Mouse (Mus musculus) embryonic facial prominence, embryonic 11.5 days (tissue): ENCODE measurements around the gene Grb10. TPM values are rescaled to one million over a fixed set of nuclear protein-coding genes. Genes with fewer than 3 reads are reported as not detected.

ENCODE experiments used
- ATAC-seq: fragments of 200-750 bp; cut with Nextera tagmentation; replicated peaks from 2 replicates; pipeline ENCODE4 v1.8.0; 2017; ENCODE audit warnings: low read depth; ENCODE audit not compliant: insufficient number of reproducible peaks, low FRiP score, low TSS enrichment
- DNase-seq: peaks from one replicate; pipeline ENCODE4 v3.0.0-alpha.2; 2015; ENCODE audit warnings: low spot score
- H3K27ac ChIP-seq: fragments of 300-500 bp; sonication (generic); replicated peaks from 2 replicates; pipeline ENCODE4 v1.5.1; 2014; ENCODE audit warnings: mild to moderate bottlenecking, low read depth, low read length, control low read depth
- H3K27me3 ChIP-seq: fragments of 300-500 bp; sonication (generic); 2 replicates; pipeline ENCODE4 v1.6.1; 2014; ENCODE audit warnings: mild to moderate bottlenecking, low read length, moderate library complexity, mixed read lengths; ENCODE audit not compliant: control insufficient read depth, insufficient read depth
- H3K36me3 ChIP-seq: fragments of 300-500 bp; sonication (generic); replicated peaks from 2 replicates; pipeline ENCODE4 v1.6.1; 2014; ENCODE audit warnings: low read depth, mild to moderate bottlenecking, low read length, moderate library complexity, mixed read lengths; ENCODE audit not compliant: control insufficient read depth, insufficient read depth
- H3K4me1 ChIP-seq: fragments of 300-500 bp; sonication (generic); 2 replicates; pipeline ENCODE4 v1.6.1; 2014; ENCODE audit warnings: low read length, mixed read lengths; ENCODE audit not compliant: control insufficient read depth, insufficient read depth
- H3K4me2 ChIP-seq: fragments of 300-500 bp; sonication (generic); 2 replicates; pipeline ENCODE4 v1.6.1; 2014; ENCODE audit warnings: low read depth, mild to moderate bottlenecking, control low read depth, low read length, moderate library complexity
- H3K4me3 ChIP-seq: fragments of 300-500 bp; sonication (generic); 2 replicates; pipeline ENCODE4 v1.5.1; 2014; ENCODE audit warnings: low read depth, low read length, control low read depth
- H3K9ac ChIP-seq: fragments of 300-500 bp; sonication (generic); replicated peaks from 2 replicates; pipeline ENCODE4 v1.6.1; 2014; ENCODE audit warnings: mild to moderate bottlenecking, control low read depth, low read length
- H3K9me3 ChIP-seq: fragments of 300-500 bp; sonication (generic); replicated peaks from 2 replicates; pipeline ENCODE4 v1.6.1; 2016; ENCODE audit warnings: mild to moderate bottlenecking, low read length, inconsistent platforms, mixed read lengths; ENCODE audit not compliant: control insufficient read depth
- WGBS: fragments of 180-500 bp; shearing (Covaris S2); extraction: QIAGEN DNeasy Blood & Tissue Kit; methylation state at CpG from one replicate; pipeline ENCODE4 v1.1.7; 2014; 5-methylcytosine and 5-hydroxymethylcytosine counted together
- polyA plus RNA-seq: library from polyadenylated mRNA; unstranded; fragments of >200 nt; fragmentation: Nextera tagmentation; extraction: Ambion mirVana; gene quantifications from 2 replicates; pipeline ENCODE4 v1.2.1, GENCODE M21; 2014

Grb10 gene
- polyA plus RNA-seq, 1 experiment from 2014 or later, result 230 TPM

DNA sequence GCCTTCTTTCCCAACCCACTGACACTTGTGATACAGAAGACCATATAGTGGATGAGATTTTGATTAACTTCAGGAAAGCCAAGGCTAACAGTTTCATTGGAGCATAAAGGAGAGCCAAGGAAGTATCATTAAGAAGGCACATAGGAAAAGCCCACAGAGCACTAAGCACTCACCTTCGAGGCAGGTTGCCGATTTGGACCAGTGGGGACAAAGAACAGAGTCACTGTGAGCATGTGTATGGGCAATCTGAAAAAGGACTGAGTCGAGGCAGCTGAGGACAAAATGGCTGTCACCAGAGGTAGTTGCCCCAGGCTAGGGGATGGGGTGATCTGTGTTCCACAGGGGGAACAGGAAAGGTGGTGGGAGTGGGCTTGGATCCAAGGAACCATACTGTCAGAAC, 140.0 kb downstream of the Grb10 start:
- Histone ChIP-seq H3K4me3 (no peak overlapping the region), H3K9me3 (no peaks in the 10 kb centered on the region), H3K27me3 (no peaks in the 10 kb centered on the region), H3K36me3 (no peaks in the 10 kb centered on the region), H3K4me1 (no peaks in the 10 kb centered on the region), H3K9ac (no peak overlapping the region), H3K27ac (no peak overlapping the region), H3K4me2 (no peak overlapping the region)
- DNase-seq (no peak), ATAC-seq (no peak)
- WGBS, result 89% methylated on average over 3 of the region's 3 CpGs

DNA sequence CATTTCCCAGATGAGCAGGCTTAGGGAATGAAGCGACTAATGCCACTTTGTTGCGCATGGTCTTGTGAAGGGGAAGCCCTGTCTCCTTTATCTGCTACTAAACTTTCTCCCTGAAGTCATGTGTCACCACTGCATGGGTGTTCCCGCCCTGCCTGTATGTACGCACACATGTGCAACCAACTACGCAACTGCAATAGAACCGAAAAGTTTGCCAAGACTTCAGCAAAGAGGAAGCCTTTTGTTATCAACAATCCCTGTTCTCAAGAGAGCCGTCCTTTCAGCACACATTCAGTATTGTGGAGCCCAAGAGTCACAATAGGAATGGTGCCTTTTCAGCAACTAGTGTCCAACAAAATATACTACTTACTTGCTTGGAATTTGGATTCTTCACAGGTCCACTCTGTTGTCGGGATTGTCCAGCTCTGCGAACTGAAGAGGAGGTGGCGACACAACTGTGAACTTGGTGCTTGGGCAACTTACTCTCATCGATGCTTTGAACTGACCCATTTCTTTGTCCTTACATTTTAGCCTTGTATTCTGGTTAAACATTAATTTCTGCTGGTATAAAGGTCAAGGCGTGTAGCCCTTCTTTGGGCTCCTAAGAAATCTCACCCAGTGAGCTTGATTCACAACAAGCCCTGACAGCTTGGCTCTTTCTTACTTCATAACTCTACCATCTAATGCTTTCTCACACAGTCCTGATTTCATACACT, 140.7 kb downstream of the Grb10 start, which contains the start of gene Ddc:
Gene Ddc (minus strand): TSS at position 500 of the 713 bp plus-strand sequence.
- Histone ChIP-seq H3K36me3 (no peaks in the 10 kb centered on the region), H3K4me2 (no peak within 1 kb of the TSS), H3K9ac (no peak within 1 kb of the TSS), H3K27ac (no peak within 1 kb of the TSS), H3K27me3 (no peaks in the 10 kb centered on the region), H3K4me3 (no peak within 1 kb of the TSS), H3K4me1 (no peaks in the 10 kb centered on the region), H3K9me3 (no peaks in the 10 kb centered on the region)
- WGBS, result 91% methylated on average over 12 of the region's 12 CpGs
- ATAC-seq (no peak), DNase-seq (no peak)

DNA sequence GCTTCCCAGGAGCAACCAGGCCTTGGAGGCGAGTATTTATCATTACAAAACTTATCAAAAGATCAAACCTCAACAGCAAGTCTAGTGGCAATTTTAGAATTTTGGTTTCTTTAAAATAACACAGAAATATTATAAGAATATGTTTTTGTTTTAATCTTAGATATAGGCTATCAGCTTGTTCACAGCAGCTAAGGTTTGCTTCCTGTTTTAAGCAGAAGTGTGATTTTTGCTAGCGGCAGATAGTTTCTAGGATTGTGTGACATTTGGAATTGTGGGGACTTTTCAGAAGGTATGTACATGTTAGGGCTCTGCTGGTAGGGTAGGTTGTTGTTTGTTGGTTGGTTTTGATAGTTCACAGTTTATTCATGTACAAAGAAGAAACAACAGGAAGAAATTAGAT, 143.0 kb downstream of the Grb10 start:
- no peaks in the 10 kb centered on the region for H3K27me3 ChIP-seq
- no peak overlapping the region for H3K9ac ChIP-seq
- no peaks in the 10 kb centered on the region for H3K4me1 ChIP-seq
- no peaks in the 10 kb centered on the region for H3K9me3 ChIP-seq
- no peaks in the 10 kb centered on the region for H3K36me3 ChIP-seq
- 88% methylated on average over 2 of the region's 2 CpGs for WGBS
- no peak overlapping the region for H3K4me3 ChIP-seq
- ATAC-seq (no peak), DNase-seq (no peak)
- no peak overlapping the region for H3K4me2 ChIP-seq
- no peak overlapping the region for H3K27ac ChIP-seq

DNA sequence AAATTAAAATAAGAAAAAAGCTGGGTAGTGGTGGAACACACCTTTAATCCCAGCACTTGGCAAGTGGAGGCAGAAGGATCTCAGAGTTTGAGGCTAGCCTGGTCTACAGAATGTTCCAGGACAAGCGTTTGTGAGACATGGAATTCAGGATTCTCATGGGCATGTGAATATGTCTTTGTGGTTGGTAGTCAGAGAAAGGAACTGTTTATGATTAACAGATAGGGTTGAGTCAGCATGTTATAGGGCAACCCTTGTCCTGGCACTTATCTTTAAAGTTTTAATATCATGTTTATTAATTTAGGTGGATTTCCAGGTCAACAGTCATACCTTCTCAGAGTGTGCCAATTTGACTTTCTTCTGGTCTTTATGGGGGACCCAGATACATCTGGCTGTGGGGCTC, 144.7 kb downstream of the Grb10 start:
- H3K4me2 ChIP-seq, result no peak overlapping the region
- no peak overlapping the region for H3K9ac ChIP-seq
- no peaks in the 10 kb centered on the region for H3K36me3 ChIP-seq
- 82% methylated on average over 1 of the region's 1 CpGs for whole genome bisulfite sequencing
- H3K27ac ChIP-seq, result no peak overlapping the region
- no peaks in the 10 kb centered on the region for H3K27me3 ChIP-seq
- ATAC-seq, result no peak
- no peak for DNase-seq
- no peak overlapping the region for H3K4me3 ChIP-seq
- no peaks in the 10 kb centered on the region for H3K9me3 ChIP-seq
- H3K4me1 ChIP-seq, result no peaks in the 10 kb centered on the region

DNA sequence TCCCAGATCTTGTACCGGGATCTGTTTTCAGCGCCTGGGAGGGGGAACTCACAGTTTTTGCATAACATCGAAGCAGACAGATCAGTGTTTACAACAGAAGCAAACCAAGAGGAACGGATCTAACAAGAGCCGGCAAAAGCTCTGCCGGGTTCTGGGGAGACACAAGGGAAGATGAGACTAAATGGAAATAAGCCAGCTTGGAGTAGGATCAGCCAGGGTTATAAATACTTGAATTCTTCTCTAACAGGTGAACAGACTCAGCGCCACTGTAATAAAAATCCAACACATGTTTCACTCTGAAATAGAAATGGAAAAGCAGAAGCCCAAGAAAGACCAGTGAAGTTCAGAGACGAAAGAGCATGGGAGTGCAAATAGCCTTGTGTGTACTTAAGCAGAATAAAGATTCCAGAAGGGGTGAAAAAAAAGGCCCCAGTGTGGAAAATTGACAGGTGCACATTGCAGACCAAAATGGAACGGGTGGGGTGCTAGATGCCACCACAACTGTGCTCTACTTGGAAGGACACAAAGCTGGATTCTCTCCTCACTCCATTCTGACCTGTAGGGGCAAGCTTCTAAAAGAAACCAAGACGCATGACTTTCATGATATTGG, 145.4 kb downstream of the Grb10 start:
- Histone ChIP-seq H3K4me1 (no peaks in the 10 kb centered on the region), H3K4me3 (no peak overlapping the region), H3K36me3 (no peaks in the 10 kb centered on the region), H3K4me2 (no peak overlapping the region), H3K9ac (no peak overlapping the region), H3K9me3 (no peaks in the 10 kb centered on the region), H3K27me3 (no peaks in the 10 kb centered on the region), H3K27ac (no peak overlapping the region)
- no peak for DNase-seq
- no peak for ATAC-seq
- WGBS, result 50% methylated on average over 10 of the region's 10 CpGs

DNA sequence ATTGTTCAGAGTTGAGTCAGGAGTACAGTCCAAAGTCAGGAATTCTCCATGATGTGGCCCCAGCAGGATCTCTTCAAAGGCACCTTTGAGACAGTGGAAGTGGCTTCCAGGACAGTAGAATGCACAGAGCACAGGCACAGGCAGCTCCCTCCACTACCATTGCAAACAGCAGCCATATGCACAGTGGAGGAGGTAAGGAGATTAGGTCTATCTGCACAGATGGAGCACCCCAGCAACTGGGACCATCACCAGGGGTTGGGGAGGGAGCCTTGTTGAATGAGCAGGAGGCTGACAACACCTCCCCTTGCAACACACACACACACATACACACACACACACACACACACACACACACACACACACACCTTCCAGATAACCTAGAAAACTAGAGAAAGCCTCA, 146.7 kb downstream of the Grb10 start:
- Histone ChIP-seq H3K9ac (no peak overlapping the region), H3K27ac (no peak overlapping the region), H3K27me3 (no peaks in the 10 kb centered on the region), H3K4me1 (no peaks in the 10 kb centered on the region), H3K4me2 (no peak overlapping the region), H3K9me3 (no peaks in the 10 kb centered on the region), H3K4me3 (no peak overlapping the region), H3K36me3 (no peaks in the 10 kb centered on the region)
- ATAC-seq (no peak; the same call in 1 of the 2 replicates), DNase-seq (no peak)

DNA sequence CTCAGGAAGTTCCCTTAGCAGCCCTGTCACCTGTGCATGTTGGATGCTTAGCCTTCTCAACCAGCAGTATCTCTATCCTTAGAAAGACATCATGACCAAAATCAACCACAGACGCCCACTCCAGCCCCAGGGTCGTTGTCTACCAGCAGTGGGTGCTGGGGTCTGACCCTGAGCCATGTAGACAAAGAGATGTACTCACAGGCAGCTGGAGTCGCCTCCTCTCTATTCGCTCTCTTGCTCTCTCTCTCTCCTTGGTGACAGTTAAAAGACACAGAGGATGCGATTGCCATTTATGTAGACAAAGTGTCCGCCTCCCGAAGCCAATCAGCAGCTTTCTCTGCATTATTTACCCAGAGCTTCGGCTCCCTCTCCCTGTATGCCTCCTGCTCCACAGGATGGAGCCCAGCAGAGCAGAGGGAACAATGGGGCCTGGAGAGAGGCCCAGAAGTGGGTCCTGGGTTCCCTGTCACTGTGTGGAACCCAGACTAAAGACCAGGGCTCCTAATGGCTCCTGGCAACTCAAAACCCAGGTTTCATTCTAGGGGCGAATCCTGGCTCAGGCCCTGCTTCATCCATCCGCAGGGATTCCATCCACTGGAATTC, 148.2 kb downstream of the Grb10 start:
- DNase-seq (no peak), ATAC-seq (no peak)
- no peaks in the 10 kb centered on the region for H3K4me1 ChIP-seq

DNA sequence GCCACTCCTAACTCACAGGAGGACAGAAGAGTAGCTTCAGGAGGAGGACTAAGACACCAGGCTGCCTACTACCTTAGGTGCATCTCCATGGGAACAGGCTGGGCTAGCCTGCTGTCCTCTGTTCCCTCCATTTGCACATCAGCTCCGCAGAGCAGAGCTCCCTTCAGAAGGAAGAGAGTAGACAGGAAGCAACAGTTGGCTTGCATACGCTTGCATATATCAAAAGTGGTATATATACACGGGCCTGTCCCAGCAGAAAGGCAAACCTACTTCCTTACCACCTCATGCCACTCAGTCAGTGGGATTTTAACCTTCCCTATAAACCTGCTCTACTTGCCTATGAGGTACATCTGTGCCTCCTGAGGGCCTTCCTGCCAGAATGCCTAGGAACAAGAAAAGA, 149.8 kb downstream of the Grb10 start:
- Histone ChIP-seq H3K27ac (no peak overlapping the region), H3K36me3 (no peaks in the 10 kb centered on the region), H3K9me3 (no peaks in the 10 kb centered on the region), H3K4me3 (no peak overlapping the region), H3K27me3 (no peaks in the 10 kb centered on the region), H3K4me2 (no peak overlapping the region), H3K4me1 (no peaks in the 10 kb centered on the region), H3K9ac (no peak overlapping the region)
- no peak for DNase-seq
- WGBS, result 79% methylated on average over 3 of the region's 3 CpGs
- ATAC-seq, result no peak

More for the DNA sequence above, 148.2 kb downstream of the Grb10 start:
- Histone ChIP-seq H3K9me3 (no peaks in the 10 kb centered on the region), H3K36me3 (no peaks in the 10 kb centered on the region), H3K27me3 (no peaks in the 10 kb centered on the region), H3K4me2 (no peak overlapping the region), H3K4me3 (no peak overlapping the region), H3K27ac (no peak overlapping the region), H3K9ac (no peak overlapping the region)
- WGBS, result 62% methylated on average over 10 of the region's 10 CpGs
